Mouse (Mus musculus): ENCODE measurements around the gene Tmem52. TPM values are rescaled to one million over a fixed set of nuclear protein-coding genes. Genes with fewer than 3 reads are reported as not detected.
"Not testable (repeated sequence)": the region's sequence is repeated elsewhere in the genome, so short reads cannot be mapped to it uniquely, and the experiment has no call there.

The Tmem52 gene
- total RNA-seq (2021), result 1 to 10 TPM; 4.5 to 10.0 TPM

GRCm38 (mm10) chr4:155468952-155469351 lies at the start of gene Tmem52:
Gene Tmem52, plus strand, starts transcription at chr4:155469114.
- intact Hi-C loops (cut with DNase I), result no loop called here
- peak; percentile 39 to 48 for DNase-seq

GRCm38 (mm10) chr4:155420137-155420536 lies 48.8 kb upstream of the Tmem52 start:
- DNase-seq, result no peak
- intact Hi-C loops (cut with DNase I), result no loop called here

- DNase-seq; intact Hi-C loops (cut with DNase I): not testable (repeated sequence)
Measured at GRCm38 (mm10) chr4:155421412-155422370, 47.2 kb upstream of the Tmem52 start.

GRCm38 (mm10) chr4:155423988-155424387 lies 44.9 kb upstream of the Tmem52 start:
- no peak for DNase-seq
- intact Hi-C loops (cut with DNase I), result no loop called here

GRCm38 (mm10) chr4:155426272-155426671 lies 42.6 kb upstream of the Tmem52 start:
- intact Hi-C loops (cut with DNase I), result no loop called here
- no peak for DNase-seq

GRCm38 (mm10) chr4:155428442-155428841 lies 40.5 kb upstream of the Tmem52 start:
- intact Hi-C loops (cut with DNase I), result no loop called here
- no peak for DNase-seq

- no peak for DNase-seq
- intact Hi-C loops (cut with DNase I), result no loop called here
Measured at GRCm38 (mm10) chr4:155429202-155429601, 39.7 kb upstream of the Tmem52 start.

GRCm38 (mm10) chr4:155432358-155432757 lies 36.6 kb upstream of the Tmem52 start:
- no peak for DNase-seq
- intact Hi-C loops (cut with DNase I), result no loop called here

GRCm38 (mm10) chr4:155433993-155434392 lies 34.9 kb upstream of the Tmem52 start:
- intact Hi-C loops (cut with DNase I), result no loop called here
- no peak for DNase-seq

- no peak for DNase-seq
- intact Hi-C loops (cut with DNase I), result no loop called here
Measured at GRCm38 (mm10) chr4:155442808-155443207, 26.1 kb upstream of the Tmem52 start.

- no peak for DNase-seq
- intact Hi-C loops (cut with DNase I), result no loop called here
Measured at GRCm38 (mm10) chr4:155451597-155451996, 17.3 kb upstream of the Tmem52 start.

- intact Hi-C loops (cut with DNase I), result no loop called here
- DNase-seq, result no peak
Measured at GRCm38 (mm10) chr4:155458575-155458974, 10.3 kb upstream of the Tmem52 start.

GRCm38 (mm10) chr4:155463050-155463449 lies 5.9 kb upstream of the Tmem52 start:
- intact Hi-C loops (cut with DNase I), result no loop called here
- no peak for DNase-seq

GRCm38 (mm10) chr4:155463611-155464010 lies 5.3 kb upstream of the Tmem52 start:
- DNase-seq, result no peak
- intact Hi-C loops (cut with DNase I), result no loop called here

GRCm38 (mm10) chr4:155464061-155464460 lies 4.9 kb upstream of the Tmem52 start:
- intact Hi-C loops (cut with DNase I), result no loop called here
- DNase-seq, result no peak

- no peak for DNase-seq
- intact Hi-C loops (cut with DNase I), result no loop called here
Measured at GRCm38 (mm10) chr4:155465607-155466006, 3.3 kb upstream of the Tmem52 start.

- no peak for DNase-seq
- intact Hi-C loops (cut with DNase I), result no loop called here
Measured at GRCm38 (mm10) chr4:155466080-155466479, 2.8 kb upstream of the Tmem52 start.

- intact Hi-C loops (cut with DNase I), result no loop called here
- DNase-seq, result no peak
Measured at GRCm38 (mm10) chr4:155467237-155468010, 1.5 kb upstream of the Tmem52 start.

GRCm38 (mm10) chr4:155469590-155470262 lies 812 bp downstream of the Tmem52 start:
- intact Hi-C loops (cut with DNase I), result no loop called here
- DNase-seq, result peak; percentile 73 to 75

GRCm38 (mm10) chr4:155470263-155470953 lies 1.5 kb downstream of the Tmem52 start:
- DNase-seq, result no peak
- intact Hi-C loops (cut with DNase I), result no loop called here

Measured in heart, postnatal 36 days (tissue).